Mouse (Mus musculus): ENCODE data around the gene Hmgn1. TPM values are rescaled to one million over a fixed set of nuclear protein-coding genes. Genes with fewer than 3 reads are reported as not detected.
A peak's percentile ranks its signal among the peaks of the same experiment; 100 is the strongest.

The Hmgn1 gene
- polyA plus RNA-seq, 1 experiment from 2014 or later, result 732 TPM

DNA sequence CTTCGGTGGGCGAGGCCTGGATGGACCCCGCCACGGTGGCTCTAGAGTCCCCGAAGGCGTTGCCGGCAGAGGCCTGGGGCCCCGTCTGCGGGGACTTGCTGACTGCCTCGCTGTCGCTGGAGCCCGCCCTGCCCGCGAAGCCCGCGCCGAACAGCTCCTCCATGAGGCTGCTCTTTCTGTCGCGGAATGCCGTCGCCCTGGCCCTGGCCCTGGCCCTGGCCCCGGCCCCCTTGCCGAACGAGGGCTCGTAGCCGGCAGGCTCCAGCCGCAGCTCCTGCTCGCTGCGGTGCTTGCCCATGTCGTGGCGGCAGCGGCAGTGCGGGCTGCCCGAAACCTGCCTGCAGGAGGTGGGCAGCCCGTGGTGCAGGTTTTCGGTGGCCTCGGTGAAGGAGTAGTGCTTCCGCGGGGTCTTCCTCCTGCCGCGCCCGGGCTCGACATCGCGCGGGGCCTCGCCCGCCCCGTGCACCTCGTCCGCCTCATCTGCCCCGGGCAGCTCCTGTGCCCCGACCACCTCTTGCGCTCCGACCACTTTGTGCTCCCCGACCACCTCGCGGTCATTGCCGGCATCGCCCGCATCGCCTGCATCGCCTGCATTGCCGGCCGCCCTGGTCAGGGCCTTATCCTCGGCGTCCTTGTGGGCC lies 31.7 kb upstream of the Hmgn1 start:
- under 1% methylated on average over 67 of the region's 67 CpGs for WGBS
- Histone ChIP-seq H3K4me2 (ENCODE audit: low read depth) (peak overlapping the region; percentile 97), H3K36me3 (ENCODE audit: control insufficient read depth, insufficient read depth, low read length) (no peaks in the 10 kb centered on the region), H3K4me1 (ENCODE audit: control insufficient read depth, insufficient read depth, low read length) (peaks cover 8% of the 10 kb centered on the region), H3K27me3 (ENCODE audit: control insufficient read depth, insufficient read depth, low read length) (no peaks in the 10 kb centered on the region), H3K4me3 (ENCODE audit: low read depth, low read length) (peak overlapping the region; percentile 46), H3K9me3 (ENCODE audit: control insufficient read depth, low read length) (no peaks in the 10 kb centered on the region), H3K27ac (ENCODE audit: low read depth, low read length) (peak overlapping the region; percentile 65), H3K9ac (ENCODE audit: low read length) (peak overlapping the region; percentile 91)
- ATAC-seq (ENCODE audit: insufficient read depth, low FRiP score, low TSS enrichment) (peak; percentile 86), DNase-seq (ENCODE audit: low spot score) (peak; percentile 85)

DNA sequence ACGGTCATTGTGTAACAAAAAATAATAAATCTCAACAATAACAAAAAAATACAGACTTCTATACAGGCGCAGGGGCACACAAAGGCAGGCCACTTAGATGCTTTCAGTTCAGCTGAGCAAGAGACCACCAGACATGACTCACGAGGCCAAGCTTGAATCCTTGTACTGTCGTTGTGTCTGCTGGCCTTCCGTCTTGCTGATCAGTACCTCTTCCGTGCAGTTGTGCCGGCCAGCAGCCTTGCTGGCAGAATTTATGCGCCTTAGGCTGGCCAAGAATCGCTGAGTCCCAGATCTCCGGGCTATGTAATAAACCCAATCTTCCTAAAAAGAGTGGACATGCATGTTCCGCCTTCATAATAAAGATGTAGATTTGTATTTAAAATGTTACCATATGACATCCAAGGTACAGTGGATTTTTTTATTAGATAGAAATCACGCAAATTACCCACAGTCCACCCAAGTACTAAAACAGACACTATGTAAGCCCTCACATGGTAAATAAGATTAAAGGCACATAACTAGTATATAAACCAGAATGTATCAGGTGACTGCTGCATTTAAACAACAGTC lies 31.1 kb upstream of the Hmgn1 start:
- no peaks in the 10 kb centered on the region for H3K9me3 ChIP-seq (ENCODE audit: control insufficient read depth, low read length)
- peaks cover 8% of the 10 kb centered on the region for H3K4me1 ChIP-seq (ENCODE audit: control insufficient read depth, insufficient read depth, low read length)
- 0 out of 2 replicates have a peak, but pooled peaks have one; percentile 18 for ATAC-seq (ENCODE audit: insufficient read depth, low FRiP score, low TSS enrichment)
- no peaks in the 10 kb centered on the region for H3K36me3 ChIP-seq (ENCODE audit: control insufficient read depth, insufficient read depth, low read length)
- no peak overlapping the region for H3K27ac ChIP-seq (ENCODE audit: low read depth, low read length)
- no peaks in the 10 kb centered on the region for H3K27me3 ChIP-seq (ENCODE audit: control insufficient read depth, insufficient read depth, low read length)
- no peak for DNase-seq (ENCODE audit: low spot score)
- peak overlapping the region; percentile 46 for H3K4me3 ChIP-seq (ENCODE audit: low read depth, low read length)
- H3K9ac ChIP-seq (ENCODE audit: low read length), result peak overlapping the region; percentile 91
- peak overlapping the region; percentile 97 for H3K4me2 ChIP-seq (ENCODE audit: low read depth)
- 64% methylated on average over 12 of the region's 12 CpGs for WGBS

DNA sequence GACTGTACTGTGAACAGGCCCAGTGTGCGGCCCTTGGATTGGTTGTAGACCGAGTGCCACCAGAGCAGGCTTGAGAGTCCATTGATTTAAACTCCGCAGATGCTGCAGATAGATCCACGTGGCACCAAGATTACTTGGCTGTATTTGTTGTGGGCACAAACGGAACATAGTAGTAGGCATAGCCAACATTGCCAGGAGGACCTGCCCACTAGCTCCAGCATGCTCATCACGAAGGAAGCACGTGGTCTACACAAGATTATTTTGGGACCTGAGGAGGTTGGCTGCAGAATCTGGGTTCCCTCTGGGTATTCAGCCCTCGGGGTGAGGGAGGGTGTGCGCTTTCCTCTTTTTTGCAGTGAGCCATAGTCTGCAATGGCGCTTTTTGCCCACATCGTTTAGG lies 29.6 kb upstream of the Hmgn1 start:
- H3K27me3 ChIP-seq (ENCODE audit: control insufficient read depth, insufficient read depth, low read length), result no peaks in the 10 kb centered on the region
- no peak overlapping the region for H3K4me2 ChIP-seq (ENCODE audit: low read depth)
- ATAC-seq (ENCODE audit: insufficient read depth, low FRiP score, low TSS enrichment) (no peak), DNase-seq (ENCODE audit: low spot score) (no peak)
- no peak overlapping the region for H3K9ac ChIP-seq (ENCODE audit: low read length)
- peaks cover 4% of the 10 kb centered on the region; the same call in 1 of the 2 replicates for H3K36me3 ChIP-seq (ENCODE audit: control insufficient read depth, insufficient read depth, low read length)
- H3K4me1 ChIP-seq (ENCODE audit: control insufficient read depth, insufficient read depth, low read length), result peaks cover 8% of the 10 kb centered on the region
- H3K27ac ChIP-seq (ENCODE audit: low read depth, low read length), result no peak overlapping the region
- no peak overlapping the region for H3K4me3 ChIP-seq (ENCODE audit: low read depth, low read length)
- 88% methylated on average over 11 of the region's 11 CpGs for WGBS
- no peaks in the 10 kb centered on the region for H3K9me3 ChIP-seq (ENCODE audit: control insufficient read depth, low read length)

DNA sequence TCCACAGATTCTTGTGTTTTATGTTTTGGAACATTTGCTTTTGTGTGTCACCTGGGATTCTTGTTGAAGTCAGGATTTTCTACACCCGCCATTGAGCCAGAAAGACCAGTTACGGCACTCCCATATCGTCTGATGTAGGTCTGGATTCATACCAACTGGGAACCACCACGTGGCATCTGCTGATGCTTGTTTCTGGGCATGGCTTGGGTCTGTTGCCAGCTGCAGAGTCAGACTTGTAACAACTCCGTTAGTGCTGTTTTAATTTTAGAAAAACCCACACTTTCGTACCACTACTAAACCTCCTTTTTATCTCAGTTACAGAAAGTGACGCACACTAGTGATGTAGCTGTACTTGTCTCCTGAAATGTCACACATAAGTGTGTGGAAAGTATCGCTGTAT lies 28.5 kb upstream of the Hmgn1 start:
- WGBS, result 94% methylated on average over 8 of the region's 8 CpGs
- H3K4me2 ChIP-seq (ENCODE audit: low read depth), result no peak overlapping the region
- H3K27ac ChIP-seq (ENCODE audit: low read depth, low read length), result no peak overlapping the region
- H3K4me3 ChIP-seq (ENCODE audit: low read depth, low read length), result no peak overlapping the region
- H3K9me3 ChIP-seq (ENCODE audit: control insufficient read depth, low read length), result no peaks in the 10 kb centered on the region
- no peaks in the 10 kb centered on the region for H3K27me3 ChIP-seq (ENCODE audit: control insufficient read depth, insufficient read depth, low read length)
- DNase-seq (ENCODE audit: low spot score) (no peak), ATAC-seq (ENCODE audit: insufficient read depth, low FRiP score, low TSS enrichment) (no peak)
- H3K4me1 ChIP-seq (ENCODE audit: control insufficient read depth, insufficient read depth, low read length), result peaks cover 8% of the 10 kb centered on the region
- peaks cover 4% of the 10 kb centered on the region; the same call in 1 of the 2 replicates for H3K36me3 ChIP-seq (ENCODE audit: control insufficient read depth, insufficient read depth, low read length)
- no peak overlapping the region for H3K9ac ChIP-seq (ENCODE audit: low read length)

DNA sequence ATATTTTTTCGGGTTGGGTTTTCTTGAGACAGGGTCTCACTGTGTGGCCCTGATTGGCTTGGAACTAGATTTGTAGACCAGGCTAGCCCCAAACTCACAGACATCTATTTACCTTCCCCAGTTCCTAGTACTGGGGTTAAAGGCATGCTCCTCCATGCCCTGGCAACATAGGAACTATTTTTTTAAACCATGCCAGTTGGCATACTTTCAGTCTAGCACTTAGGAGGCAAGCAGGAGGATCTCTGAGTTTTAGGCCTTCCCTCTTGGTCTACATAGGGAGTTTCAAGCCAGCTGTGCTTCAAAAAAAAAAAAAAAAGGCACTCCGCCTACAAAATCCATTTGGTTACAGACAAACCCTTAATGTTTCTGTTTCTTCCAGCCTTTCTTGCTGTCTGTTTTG lies 26.9 kb upstream of the Hmgn1 start:
- Histone ChIP-seq H3K4me2 (ENCODE audit: low read depth) (no peak overlapping the region), H3K27me3 (ENCODE audit: control insufficient read depth, insufficient read depth, low read length) (no peaks in the 10 kb centered on the region), H3K4me1 (ENCODE audit: control insufficient read depth, insufficient read depth, low read length) (peaks cover 8% of the 10 kb centered on the region), H3K9me3 (ENCODE audit: control insufficient read depth, low read length) (no peaks in the 10 kb centered on the region), H3K36me3 (ENCODE audit: control insufficient read depth, insufficient read depth, low read length) (peaks cover 4% of the 10 kb centered on the region; the same call in 1 of the 2 replicates), H3K9ac (ENCODE audit: low read length) (no peak overlapping the region), H3K27ac (ENCODE audit: low read depth, low read length) (no peak overlapping the region), H3K4me3 (ENCODE audit: low read depth, low read length) (no peak overlapping the region)
- DNase-seq (ENCODE audit: low spot score) (no peak), ATAC-seq (ENCODE audit: insufficient read depth, low FRiP score, low TSS enrichment) (no peak)
- WGBS, result 84% methylated on average over 2 of the region's 2 CpGs

DNA sequence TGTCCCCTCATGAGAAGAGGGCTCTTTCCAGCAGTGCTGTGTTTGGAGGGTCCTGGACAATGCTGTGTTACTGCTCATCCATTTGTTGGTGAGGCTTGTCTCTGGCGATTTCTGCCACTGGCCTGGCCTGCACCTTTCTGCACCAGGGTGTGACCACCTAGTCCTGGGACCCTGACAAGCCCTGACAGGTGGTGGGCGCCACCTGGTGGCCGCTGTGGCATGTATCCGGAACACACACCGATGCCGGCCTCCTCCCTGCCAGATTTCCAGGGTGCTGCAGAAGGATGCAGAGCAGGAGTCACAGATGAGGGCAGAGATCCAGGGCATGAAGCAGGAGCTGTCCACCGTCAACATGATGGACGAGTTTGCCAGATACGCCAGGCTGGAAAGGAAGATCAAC lies 24.0 kb upstream of the Hmgn1 start:
- H3K27me3 ChIP-seq (ENCODE audit: control insufficient read depth, insufficient read depth, low read length), result no peaks in the 10 kb centered on the region
- peaks cover 4% of the 10 kb centered on the region; the same call in 1 of the 2 replicates for H3K36me3 ChIP-seq (ENCODE audit: control insufficient read depth, insufficient read depth, low read length)
- H3K9ac ChIP-seq (ENCODE audit: low read length), result no peak overlapping the region
- peak; percentile 82 for DNase-seq (ENCODE audit: low spot score)
- no peak overlapping the region for H3K4me3 ChIP-seq (ENCODE audit: low read depth, low read length)
- 26% methylated on average over 9 of the region's 9 CpGs for WGBS
- H3K27ac ChIP-seq (ENCODE audit: low read depth, low read length), result no peak overlapping the region
- H3K9me3 ChIP-seq (ENCODE audit: control insufficient read depth, low read length), result no peaks in the 10 kb centered on the region
- H3K4me2 ChIP-seq (ENCODE audit: low read depth), result no peak overlapping the region
- 0 out of 2 replicates have a peak, but pooled peaks have one; percentile 62 for ATAC-seq (ENCODE audit: insufficient read depth, low FRiP score, low TSS enrichment)
- H3K4me1 ChIP-seq (ENCODE audit: control insufficient read depth, insufficient read depth, low read length), result no peaks in the 10 kb centered on the region

DNA sequence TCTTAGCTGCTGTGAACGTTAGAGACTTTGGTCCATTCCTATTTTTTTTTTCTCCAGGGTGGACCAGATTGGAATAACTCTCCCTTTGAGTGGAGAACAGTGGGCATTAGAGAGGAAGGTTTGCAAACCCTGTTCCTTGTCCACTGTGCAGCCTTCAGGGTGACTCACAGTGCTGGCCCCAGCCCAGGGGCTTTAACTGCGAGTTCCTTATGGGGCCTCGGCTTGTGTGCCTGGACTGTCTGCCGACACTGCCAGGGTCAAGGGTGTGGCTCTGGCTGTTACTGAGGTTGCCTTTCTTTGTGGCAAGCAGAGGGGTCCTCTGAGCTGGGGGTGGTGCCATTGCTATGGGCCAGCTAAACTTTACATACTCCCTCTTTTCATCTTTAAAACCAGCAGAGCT lies 23.5 kb upstream of the Hmgn1 start:
- no peaks in the 10 kb centered on the region for H3K27me3 ChIP-seq (ENCODE audit: control insufficient read depth, insufficient read depth, low read length)
- H3K4me3 ChIP-seq (ENCODE audit: low read depth, low read length), result no peak overlapping the region
- H3K27ac ChIP-seq (ENCODE audit: low read depth, low read length), result no peak overlapping the region
- peaks cover 4% of the 10 kb centered on the region; the same call in 1 of the 2 replicates for H3K36me3 ChIP-seq (ENCODE audit: control insufficient read depth, insufficient read depth, low read length)
- WGBS, result 78% methylated on average over 4 of the region's 4 CpGs
- no peaks in the 10 kb centered on the region for H3K9me3 ChIP-seq (ENCODE audit: control insufficient read depth, low read length)
- no peak overlapping the region for H3K9ac ChIP-seq (ENCODE audit: low read length)
- no peak for DNase-seq (ENCODE audit: low spot score)
- peaks cover 3% of the 10 kb centered on the region for H3K4me1 ChIP-seq (ENCODE audit: control insufficient read depth, insufficient read depth, low read length)
- no peak for ATAC-seq (ENCODE audit: insufficient read depth, low FRiP score, low TSS enrichment)
- H3K4me2 ChIP-seq (ENCODE audit: low read depth), result no peak overlapping the region

DNA sequence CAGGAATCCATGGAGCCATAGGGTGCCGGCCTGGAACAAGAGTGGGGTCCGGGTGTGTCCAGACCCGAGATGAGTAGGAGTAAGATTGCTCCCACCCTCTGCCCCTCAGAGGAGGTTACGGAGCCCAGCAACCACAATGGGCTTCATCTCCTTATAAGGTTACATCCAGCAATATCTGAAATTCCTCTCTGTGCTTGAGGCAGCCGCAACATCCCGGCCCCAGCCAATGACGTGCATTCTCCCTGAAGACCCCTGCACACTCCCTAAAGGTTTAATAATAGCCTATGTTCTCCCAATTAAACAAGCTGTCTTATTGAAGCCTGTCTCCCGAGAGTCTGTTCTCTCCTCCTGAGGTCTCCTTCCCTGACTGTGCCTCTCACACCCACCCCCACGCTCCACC lies 21.8 kb upstream of the Hmgn1 start:
- peaks cover 4% of the 10 kb centered on the region; the same call in 1 of the 2 replicates for H3K36me3 ChIP-seq (ENCODE audit: control insufficient read depth, insufficient read depth, low read length)
- H3K9me3 ChIP-seq (ENCODE audit: control insufficient read depth, low read length), result no peaks in the 10 kb centered on the region
- no peak overlapping the region for H3K4me3 ChIP-seq (ENCODE audit: low read depth, low read length)
- H3K9ac ChIP-seq (ENCODE audit: low read length), result no peak overlapping the region
- 82% methylated on average over 9 of the region's 9 CpGs for WGBS
- peaks cover 6% of the 10 kb centered on the region for H3K4me1 ChIP-seq (ENCODE audit: control insufficient read depth, insufficient read depth, low read length)
- H3K27me3 ChIP-seq (ENCODE audit: control insufficient read depth, insufficient read depth, low read length), result no peaks in the 10 kb centered on the region
- DNase-seq (ENCODE audit: low spot score) (no peak), ATAC-seq (ENCODE audit: insufficient read depth, low FRiP score, low TSS enrichment) (no peak)
- H3K4me2 ChIP-seq (ENCODE audit: low read depth), result no peak overlapping the region
- H3K27ac ChIP-seq (ENCODE audit: low read depth, low read length), result no peak overlapping the region

DNA sequence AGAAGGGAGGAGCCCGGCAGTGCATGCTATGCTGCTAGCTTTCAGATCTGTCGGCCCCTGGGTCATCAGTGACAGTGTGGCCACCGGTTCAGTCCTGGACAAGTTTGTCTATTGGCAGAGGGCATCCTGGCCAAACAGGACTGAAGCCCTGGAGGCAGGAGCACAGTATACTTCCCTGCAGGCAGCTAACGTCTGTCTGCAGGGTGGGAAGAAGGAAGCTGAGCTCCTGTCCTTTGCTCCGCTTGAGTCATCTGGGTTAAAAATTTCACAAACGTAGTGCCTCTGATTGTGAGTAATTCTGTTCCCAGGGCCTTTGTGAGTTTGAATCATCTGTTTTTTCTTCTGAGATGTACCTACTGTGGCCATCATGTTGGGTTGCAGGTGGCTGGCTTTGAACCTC lies 21.3 kb upstream of the Hmgn1 start:
- H3K4me3 ChIP-seq (ENCODE audit: low read depth, low read length), result no peak overlapping the region
- 84% methylated on average over 6 of the region's 6 CpGs for WGBS
- H3K27me3 ChIP-seq (ENCODE audit: control insufficient read depth, insufficient read depth, low read length), result no peaks in the 10 kb centered on the region
- H3K9ac ChIP-seq (ENCODE audit: low read length), result no peak overlapping the region
- no peak overlapping the region for H3K4me2 ChIP-seq (ENCODE audit: low read depth)
- H3K4me1 ChIP-seq (ENCODE audit: control insufficient read depth, insufficient read depth, low read length), result peaks cover 6% of the 10 kb centered on the region
- H3K27ac ChIP-seq (ENCODE audit: low read depth, low read length), result no peak overlapping the region
- DNase-seq (ENCODE audit: low spot score) (no peak), ATAC-seq (ENCODE audit: insufficient read depth, low FRiP score, low TSS enrichment) (no peak)
- peaks cover 4% of the 10 kb centered on the region; the same call in 1 of the 2 replicates for H3K36me3 ChIP-seq (ENCODE audit: control insufficient read depth, insufficient read depth, low read length)
- H3K9me3 ChIP-seq (ENCODE audit: control insufficient read depth, low read length), result no peaks in the 10 kb centered on the region

Data from neural tube, embryonic 11.5 days (tissue).